Comparison of ENCODE assay signal across 17 mouse cellular contexts in genomic region chr13:59948496-59949138, GRCm38 (mm10).
DNase-seq lines count a peak whose midpoint lies in the region; ATAC-seq and TF ChIP-seq lines count a peak whose summit lies in the region.
"Had no signal": no experiment of that assay in that cellular context is flagged by ENCODE, and none has a peak within 500 bp of the region (broad histone marks: within the 10 kb centered on the region; RNA-seq: fewer than 3 reads in every experiment).

No protein-coding gene starts in this region.

- WGBS in lung, embryonic 14.5 days = 28% methylated on average over 15 of the region's 15 CpGs
- 44% methylated on average over 15 of the region's 15 CpGs for WGBS in heart, adult 2 months
- 51% methylated on average over 15 of the region's 15 CpGs for WGBS in heart, embryonic 12.5 days
- 76% methylated on average over 15 of the region's 15 CpGs for WGBS in limb, embryonic 10.5 days

- peak; percentile 84; the same call in 1 of the 2 replicates for ATAC-seq in lung, embryonic 14.5 days (ENCODE audit: insufficient read depth)
- ATAC-seq in heart, embryonic 12.5 days (ENCODE audit: insufficient number of reproducible peaks, low FRiP score) = peak; percentile 45; the same call in 1 of the 2 replicates
- ATAC-seq: hindbrain, postnatal 0 days; liver, embryonic 12.5 days had no signal

- peak; percentile 78 for DNase-seq in lung, embryonic 14.5 days
- DNase-seq in lung, postnatal 25 days (ENCODE audit: low spot score) = no peak
- peak; percentile 26 to 27 for DNase-seq in heart, adult 2 months
- no peak for DNase-seq in limb, embryonic 10.5 days (ENCODE audit: low spot score)
- DNase-seq in cerebellum, adult 11 months = no peak
- DNase-seq in gastrocnemius, adult 18-20 months (ENCODE audit: low spot score) = no peak
- DNase-seq in left cerebral cortex, adult 18-20 months (ENCODE audit: low spot score in 2 of 2) = no peak
- DNase-seq: adrenal gland, postnatal 25 days; cerebellum, adult 8-10 months; forebrain, postnatal 0 days; kidney, adult 18-20 months; kidney, postnatal 10 days; right cerebral cortex, postnatal 25 days had no signal

- H3K79me2 ChIP-seq in heart, adult 2 months (replicated peaks; ENCODE audit: control insufficient read depth, insufficient read depth, low read length) = no peaks in the 10 kb centered on the region

- no peak overlapping the region for H3K27ac ChIP-seq in lung, embryonic 14.5 days (ENCODE audit: low read depth)
- H3K27ac ChIP-seq in heart, adult 2 months = no peak overlapping the region
- H3K27ac ChIP-seq in heart, embryonic 12.5 days (ENCODE audit: poor library complexity, severe bottlenecking) = no peak overlapping the region
- 0 out of 2 replicates have a peak overlapping the region, but pooled peaks have one; percentile 9 for H3K27ac ChIP-seq in limb, embryonic 10.5 days
- H3K27ac ChIP-seq: embryonic facial prominence, embryonic 12.5 days; hindbrain, postnatal 0 days; liver, embryonic 12.5 days had no signal

- no peak for TF ChIP-seq POLR2A in heart, adult 2 months (IDR thresholded peaks at IDR 0.05; ENCODE audit: insufficient read depth, low read depth, low read length)

- no peak overlapping the region for H3K4me3 ChIP-seq in lung, embryonic 14.5 days (ENCODE audit: low read depth, low read length)
- no peak overlapping the region; the same call in 1 of the 2 replicates for H3K4me3 ChIP-seq in heart, adult 2 months
- H3K4me3 ChIP-seq in heart, embryonic 12.5 days = no peak overlapping the region
- H3K4me3 ChIP-seq in limb, embryonic 10.5 days = no peak overlapping the region
- H3K4me3 ChIP-seq: embryonic facial prominence, embryonic 12.5 days; liver, embryonic 12.5 days had no signal

- no peaks in the 10 kb centered on the region for H3K36me3 ChIP-seq in lung, embryonic 14.5 days (ENCODE audit: insufficient read depth)
- no peaks in the 10 kb centered on the region for H3K36me3 ChIP-seq in heart, adult 2 months (ENCODE audit: control insufficient read depth, insufficient read depth, low read length)
- no peaks in the 10 kb centered on the region for H3K36me3 ChIP-seq in heart, embryonic 12.5 days
- no peaks in the 10 kb centered on the region for H3K36me3 ChIP-seq in limb, embryonic 10.5 days
- H3K36me3 ChIP-seq: embryonic facial prominence, embryonic 12.5 days; liver, embryonic 12.5 days had no signal

- H3K4me2 ChIP-seq in lung, embryonic 14.5 days = peak overlapping the region; percentile 44
- peak overlapping the region; percentile 50 for H3K4me2 ChIP-seq in heart, embryonic 12.5 days
- H3K4me2 ChIP-seq: embryonic facial prominence, embryonic 12.5 days; liver, embryonic 12.5 days had no signal

- no peak overlapping the region for H3K9ac ChIP-seq in lung, embryonic 14.5 days
- no peak overlapping the region for H3K9ac ChIP-seq in heart, adult 2 months (ENCODE audit: low read depth, low read length)
- no peak overlapping the region for H3K9ac ChIP-seq in heart, embryonic 12.5 days
- H3K9ac ChIP-seq: embryonic facial prominence, embryonic 12.5 days; forebrain, postnatal 0 days; liver, embryonic 12.5 days had no signal

- H3K4me1 ChIP-seq in lung, embryonic 14.5 days (ENCODE audit: insufficient read depth) = peaks cover 6% of the 10 kb centered on the region
- H3K4me1 ChIP-seq in heart, adult 2 months (ENCODE audit: control insufficient read depth, insufficient read depth, low read length) = peaks cover 4% of the 10 kb centered on the region
- H3K4me1 ChIP-seq in heart, embryonic 12.5 days (replicated peaks) = peaks cover 12% of the 10 kb centered on the region
- H3K4me1 ChIP-seq in limb, embryonic 10.5 days = peaks cover 36% of the 10 kb centered on the region
- H3K4me1 ChIP-seq: liver, embryonic 12.5 days had no signal

- no peak for TF ChIP-seq CTCF in lung, embryonic 14.5 days (IDR thresholded peaks at IDR 0.05; ENCODE audit: low read depth)
- TF ChIP-seq CTCF in heart, adult 2 months (IDR thresholded peaks at IDR 0.05) = no peak

- intact Hi-C loops in heart, adult 2 months (cut with DNase I) = no loop called here

- no peak for TF ChIP-seq EP300 in heart, adult 2 months (IDR thresholded peaks at IDR 0.05; ENCODE audit: insufficient read depth, low read depth, low read length)

- H3K9me3 ChIP-seq in lung, embryonic 14.5 days (ENCODE audit: low read depth, low read length) = no peaks in the 10 kb centered on the region
- no peaks in the 10 kb centered on the region for H3K9me3 ChIP-seq in heart, embryonic 12.5 days (replicated peaks)
- H3K9me3 ChIP-seq in limb, embryonic 10.5 days (replicated peaks) = no peaks in the 10 kb centered on the region
- H3K9me3 ChIP-seq: embryonic facial prominence, embryonic 12.5 days; liver, embryonic 12.5 days had no signal

- H3K27me3 ChIP-seq in lung, embryonic 14.5 days (ENCODE audit: insufficient read depth, low read length) = no peaks in the 10 kb centered on the region
- H3K27me3 ChIP-seq in heart, adult 2 months (ENCODE audit: control insufficient read depth, insufficient read depth, low read length) = no peaks in the 10 kb centered on the region
- no peaks in the 10 kb centered on the region for H3K27me3 ChIP-seq in heart, embryonic 12.5 days (replicated peaks)
- H3K27me3 ChIP-seq in limb, embryonic 10.5 days (ENCODE audit: low read depth, poor library complexity, severe bottlenecking) = no peaks in the 10 kb centered on the region
- H3K27me3 ChIP-seq: embryonic facial prominence, embryonic 12.5 days; liver, embryonic 12.5 days had no signal

Comparison
In these comparisons a context has a peak if more than half of its experiments do, and no peak if none do; other contexts are left out.
1. DNase-seq: peak in lung, embryonic 14.5 days (single experiment) and heart, adult 2 months (2 of 2); none in lung, postnatal 25 days (single experiment), limb, embryonic 10.5 days (single experiment), cerebellum, adult 11 months (single experiment), gastrocnemius, adult 18-20 months (single experiment) and left cerebral cortex, adult 18-20 months (0 of 2).